Comparison of ENCODE assay signal across 17 mouse cellular contexts in genomic region chr14:105675006-105675405, GRCm38 (mm10).
DNase-seq lines count a peak whose midpoint lies in the region; TF ChIP-seq lines count a peak whose summit lies in the region.
"Had no signal": no experiment of that assay in that cellular context is flagged by ENCODE, and none has a peak within 500 bp of the region (broad histone marks: within the 10 kb centered on the region; RNA-seq: fewer than 3 reads in every experiment).

No protein-coding gene starts in this region.

- TF ChIP-seq CTCF in left cerebral cortex, adult 2 months (IDR thresholded peaks at IDR 0.05) = no peak
- TF ChIP-seq CTCF in cortical plate, adult 2 months (IDR thresholded peaks at IDR 0.05; ENCODE audit: extremely low read depth, insufficient read depth, low read length) = no peak

- no peak for TF ChIP-seq POLR2A in cortical plate, adult 2 months (IDR thresholded peaks at IDR 0.05; ENCODE audit: extremely low read depth, insufficient read depth, low read length)

- no peak overlapping the region for H3K4me3 ChIP-seq in left cerebral cortex, adult 2 months
- no peak overlapping the region for H3K4me3 ChIP-seq in cortical plate, adult 2 months (ENCODE audit: insufficient read depth, low read length)
- H3K4me3 ChIP-seq: embryonic facial prominence, embryonic 12.5 days; forebrain, embryonic 15.5 days; heart, adult 2 months; heart, embryonic 15.5 days; hindbrain, embryonic 13.5 days had no signal

- 0 out of 2 replicates have a peak overlapping the region, but pooled peaks have one; percentile 11 for H3K27ac ChIP-seq in left cerebral cortex, adult 2 months
- peak overlapping the region; percentile 36 for H3K27ac ChIP-seq in cortical plate, adult 2 months (ENCODE audit: insufficient read depth, low read length)
- H3K27ac ChIP-seq: embryonic facial prominence, embryonic 12.5 days; forebrain, embryonic 15.5 days; heart, adult 2 months; heart, embryonic 15.5 days; hindbrain, embryonic 13.5 days; hindbrain, postnatal 0 days had no signal

- peaks cover 8% of the 10 kb centered on the region; the same call in 1 of the 2 replicates for H3K4me1 ChIP-seq in cortical plate, adult 2 months (ENCODE audit: control insufficient read depth, insufficient read depth, low read length)

- DNase-seq in adrenal gland, adult 8-10 months = peak; percentile 45
- DNase-seq in adrenal gland, postnatal 25 days = no peak
- no peak for DNase-seq in left cerebral cortex, adult 2 months (ENCODE audit: extremely low spot score in 1 of 2, low spot score in 2 of 2)
- no peak for DNase-seq in left cerebral cortex, adult 11 months (ENCODE audit: low spot score)
- no peak for DNase-seq in cerebellum, adult 11-12 months
- DNase-seq: cerebellum, adult 18-20 months; cerebellum, adult 9-11 months; gastrocnemius, postnatal 36 days; heart, adult 2 months; heart, postnatal 14 days; kidney, adult 11 months had no signal

- intact Hi-C loops in left cerebral cortex, adult 2 months (cut with DNase I) = no loop called here
